Mouse (Mus musculus) myocyte (in vitro differentiated cells): ENCODE results near the gene Yes1.

ENCODE experiments used
- CEBPB ChIP-seq: IDR thresholded peaks from 2 replicates; pipeline ENCODE4 v1.6.1; 2011; ENCODE audit warnings: mild to moderate bottlenecking, moderate library complexity; ENCODE audit not compliant: poor library complexity, insufficient read depth, severe bottlenecking
- E2F4 ChIP-seq: IDR thresholded peaks from one replicate; pipeline ENCODE4 v1.6.1; 2011; ENCODE audit warnings: mild to moderate bottlenecking, control low read depth, moderate library complexity; ENCODE audit not compliant: insufficient read depth
- MAX ChIP-seq: IDR thresholded peaks from one replicate; pipeline ENCODE4 v1.6.1; 2011; ENCODE audit warnings: low read depth, mild to moderate bottlenecking, control low read depth
- MYOG ChIP-seq, 3 experiments: IDR thresholded peaks; one replicate each; pipeline ENCODE4 v1.6.1; 2011; ENCODE audit warnings: control low read depth in 2 of 3, low read depth in 2 of 3, mild to moderate bottlenecking in 2 of 3; ENCODE audit not compliant: insufficient read length in 2 of 3, control insufficient read depth in 1 of 3, insufficient read depth in 1 of 3
- POLR2A ChIP-seq: IDR thresholded peaks from one replicate; pipeline ENCODE4 v1.6.1; 2011; ENCODE audit warnings: low read depth, mild to moderate bottlenecking, control low read depth, moderate library complexity; ENCODE audit not compliant: insufficient read length
- POLR2AphosphoS2 ChIP-seq: IDR thresholded peaks from one replicate; pipeline ENCODE4 v1.6.1; 2011; ENCODE audit warnings: low read depth, control low read depth; ENCODE audit not compliant: insufficient read length
- TCF12 ChIP-seq: IDR thresholded peaks from one replicate; pipeline ENCODE4 v1.6.1; 2011; ENCODE audit warnings: mild to moderate bottlenecking, control low read depth; ENCODE audit not compliant: poor library complexity, insufficient read depth, severe bottlenecking
- USF1 ChIP-seq: IDR thresholded peaks from one replicate; pipeline ENCODE4 v1.6.1; 2011; ENCODE audit warnings: low read depth, mild to moderate bottlenecking, control low read depth, moderate library complexity

DNA sequence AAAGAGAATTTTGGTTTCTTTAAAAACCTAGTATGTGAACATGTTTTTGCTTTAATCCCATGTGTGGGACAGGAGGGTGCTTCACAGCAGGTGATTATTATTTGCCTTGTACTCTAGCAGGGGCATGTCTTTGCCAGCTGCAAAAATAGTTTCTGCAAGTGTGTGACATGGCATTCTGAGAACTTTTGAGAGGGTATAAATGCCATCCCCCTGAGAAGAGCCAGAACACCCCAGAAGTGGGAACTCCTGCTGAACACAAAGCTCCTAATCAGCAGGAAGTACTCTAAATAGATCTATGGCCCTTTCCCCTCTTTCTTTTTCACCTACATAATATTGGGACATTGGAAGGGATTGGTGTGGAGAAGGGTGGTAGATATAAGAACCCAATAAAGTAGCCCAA lies 22.2 kb downstream of the Yes1 start:
- TF ChIP-seq MAX (no peak), CEBPB (no peak), POLR2A (no peak), POLR2AphosphoS2 (no peak), MYOG (IDR thresholded peaks at IDR 0.05; ENCODE audit: control insufficient read depth in 1 of 3, insufficient read depth in 1 of 3, insufficient read length in 2 of 3, low read depth in 2 of 3) (no peak), USF1 (no peak), E2F4 (no peak), TCF12 (no peak)
